Mouse (Mus musculus): ENCODE results near the gene Rabep1.
"Not testable (repeated sequence)": the region's sequence is repeated elsewhere in the genome, so short reads cannot be mapped to it uniquely, and the experiment has no call there.

Rabep1 gene

DNA sequence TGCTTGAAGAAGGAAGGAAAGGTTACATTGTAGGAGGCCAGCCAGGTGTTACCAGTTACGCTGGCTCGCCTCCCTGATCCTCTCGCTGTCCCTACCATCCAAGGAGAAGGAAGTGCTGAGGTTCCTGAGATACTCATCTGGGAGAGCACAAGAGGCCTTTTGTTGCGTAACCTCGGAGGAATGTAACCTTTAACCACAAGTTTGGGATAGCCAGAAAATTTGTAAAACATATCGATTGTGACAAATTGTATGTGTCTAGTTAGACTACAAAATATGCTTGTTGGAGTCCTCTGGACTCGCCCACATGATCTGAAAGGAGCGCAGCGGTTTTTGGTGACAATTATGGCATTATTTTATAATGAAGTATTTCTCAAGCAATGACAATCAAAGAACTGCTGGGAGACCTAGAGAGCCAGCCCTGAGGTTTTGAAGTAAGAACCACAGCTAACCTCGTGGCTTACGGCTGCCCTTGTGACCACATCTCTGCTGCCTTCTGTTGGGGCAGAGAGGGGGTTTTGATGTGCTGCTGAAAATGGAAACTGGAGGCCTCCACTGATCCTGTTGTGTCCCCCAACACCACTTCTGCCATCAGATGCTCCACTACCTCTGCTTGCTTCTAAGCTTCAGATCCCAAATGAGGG, 15.5 kb upstream of the Rabep1 start:
- no peak for DNase-seq (ENCODE audit: extremely low spot score, low read depth, low spot score)

GRCm38 (mm10) chr11:70831201-70831600, 13.4 kb upstream of the Rabep1 start:
- no peak for DNase-seq (ENCODE audit: extremely low spot score, low read depth, low spot score)

- no peak for DNase-seq (ENCODE audit: extremely low spot score, low read depth, low spot score)
Observed at GRCm38 (mm10) chr11:70833408-70833807, 11.2 kb upstream of the Rabep1 start.

GRCm38 (mm10) chr11:70833831-70834230, 10.7 kb upstream of the Rabep1 start:
- DNase-seq (ENCODE audit: extremely low spot score, low read depth, low spot score): no peak

DNA sequence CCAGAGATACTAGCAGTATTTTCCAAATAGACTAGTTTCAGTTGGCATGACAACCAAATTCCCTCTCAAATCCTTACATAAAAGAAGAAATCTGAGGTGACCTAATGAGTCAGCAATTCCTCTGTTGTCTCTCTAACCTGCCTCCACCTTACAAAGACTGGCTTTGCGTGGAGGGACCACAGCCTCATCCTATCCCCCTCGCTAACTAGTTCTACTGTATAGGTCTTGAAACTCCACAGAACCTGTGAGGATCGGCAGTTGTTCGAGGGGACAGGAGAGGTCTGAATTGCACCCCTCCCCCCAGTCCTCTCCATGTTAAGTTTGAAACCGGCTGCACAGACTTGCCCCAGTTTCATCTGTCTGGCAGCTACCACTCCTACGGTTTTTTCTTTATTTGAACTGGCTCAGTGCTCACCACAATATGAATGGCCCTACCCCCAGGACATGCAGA, 9.2 kb upstream of the Rabep1 start:
- no peak for DNase-seq (ENCODE audit: extremely low spot score, low read depth, low spot score)

GRCm38 (mm10) chr11:70837031-70837430, 7.5 kb upstream of the Rabep1 start:
- no peak for DNase-seq (ENCODE audit: extremely low spot score, low read depth, low spot score)

DNA sequence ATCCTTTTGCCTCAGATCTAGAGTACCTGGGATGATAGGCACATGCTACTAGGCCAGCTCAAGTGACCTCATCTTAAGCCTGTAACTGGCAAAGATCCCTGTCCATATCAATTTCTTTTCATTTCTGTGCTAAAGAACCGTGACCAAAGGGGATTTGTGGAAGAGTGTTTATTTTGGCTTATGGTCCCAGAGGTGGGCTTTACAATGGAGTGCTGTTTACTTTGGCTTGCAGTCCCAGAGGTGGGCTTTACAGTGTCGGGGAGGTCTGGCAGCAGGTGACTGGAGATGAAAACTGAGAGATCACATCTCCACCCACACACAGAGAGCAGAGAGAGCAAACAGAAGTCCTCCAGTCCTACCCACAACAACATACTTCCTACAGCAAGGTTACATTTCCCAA, 6.0 kb upstream of the Rabep1 start:
- no peak for DNase-seq (ENCODE audit: extremely low spot score, low read depth, low spot score)

- no peak for DNase-seq (ENCODE audit: extremely low spot score, low read depth, low spot score)
Observed at GRCm38 (mm10) chr11:70842983-70843382, 1.6 kb upstream of the Rabep1 start.

DNA sequence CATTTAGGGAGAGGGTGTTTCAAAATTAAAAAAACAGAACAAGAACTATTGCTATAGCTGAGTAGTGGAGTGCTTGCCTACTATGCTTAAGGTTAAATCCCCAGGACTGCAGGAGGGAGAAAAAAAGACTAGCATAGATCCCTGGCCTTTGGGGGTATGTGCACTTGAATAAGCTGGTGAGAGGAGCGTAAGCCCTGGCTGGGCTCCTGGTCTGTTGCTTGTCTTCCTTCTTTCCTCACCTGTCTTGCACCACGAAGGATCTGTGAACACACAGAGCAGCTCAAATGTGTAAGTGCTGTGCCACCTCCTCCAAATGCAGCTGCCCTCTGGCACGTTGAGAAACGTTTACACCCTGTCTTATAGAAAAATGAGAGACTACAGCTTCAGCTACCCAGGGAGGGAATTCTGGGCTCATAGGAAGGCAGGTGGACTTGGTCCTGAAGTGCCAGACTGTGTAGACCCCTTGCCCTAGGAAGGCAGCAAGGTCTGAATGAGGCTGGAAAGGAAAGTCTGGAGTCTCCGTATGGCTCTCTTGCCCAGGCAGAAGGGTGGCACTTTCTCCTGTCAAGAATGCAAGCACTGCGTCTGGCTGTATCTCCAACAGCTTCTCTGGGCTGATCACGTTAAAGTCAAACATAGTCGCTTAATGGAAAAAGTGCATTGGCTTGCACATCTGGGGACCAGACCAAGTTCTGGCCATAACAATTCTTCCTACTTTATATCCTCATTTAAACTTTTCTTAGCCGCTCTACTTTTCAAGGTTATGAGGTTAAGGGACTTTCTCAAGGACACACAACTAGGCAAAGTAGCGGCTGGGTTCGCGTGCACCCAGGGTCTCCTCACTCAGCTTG, 652 bp upstream of the Rabep1 start:
- peak; percentile 33 for DNase-seq (ENCODE audit: extremely low spot score, low read depth, low spot score)

DNA sequence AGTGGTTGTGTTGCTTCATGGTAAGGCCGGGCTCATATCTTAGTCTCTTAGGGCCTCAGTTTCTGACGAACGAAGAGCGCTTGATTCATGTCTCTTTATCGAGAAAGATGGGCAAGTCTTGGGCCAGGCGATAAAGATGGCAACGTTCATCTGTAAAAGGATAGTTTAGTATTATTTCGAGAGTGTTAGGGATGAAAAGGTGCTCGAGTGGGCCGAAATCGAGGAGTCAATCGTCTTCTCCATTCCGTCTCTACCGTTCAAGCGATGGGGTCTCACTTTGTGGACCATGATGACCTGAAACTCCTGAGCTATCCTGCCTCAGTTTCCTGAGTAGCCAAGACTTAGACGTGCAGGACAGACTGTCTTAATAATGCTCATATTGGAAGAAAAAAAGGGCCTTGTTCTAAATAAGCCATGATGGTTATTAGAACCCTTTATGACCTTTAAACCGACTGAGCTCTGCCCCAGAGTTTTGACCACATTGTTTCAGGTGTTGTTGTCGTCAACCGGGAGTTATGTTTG, 940 bp downstream of the Rabep1 start:
- DNase-seq (ENCODE audit: extremely low spot score, low read depth, low spot score): no peak

- no peak for DNase-seq (ENCODE audit: extremely low spot score, low read depth, low spot score)
Observed at GRCm38 (mm10) chr11:70846029-70846428, 1.5 kb downstream of the Rabep1 start.

GRCm38 (mm10) chr11:70860371-70860770, 15.8 kb downstream of the Rabep1 start:
- DNase-seq (ENCODE audit: extremely low spot score, low read depth, low spot score): no peak

GRCm38 (mm10) chr11:70863204-70863603, 18.6 kb downstream of the Rabep1 start:
- DNase-seq (ENCODE audit: extremely low spot score, low read depth, low spot score): not testable (repeated sequence)

DNA sequence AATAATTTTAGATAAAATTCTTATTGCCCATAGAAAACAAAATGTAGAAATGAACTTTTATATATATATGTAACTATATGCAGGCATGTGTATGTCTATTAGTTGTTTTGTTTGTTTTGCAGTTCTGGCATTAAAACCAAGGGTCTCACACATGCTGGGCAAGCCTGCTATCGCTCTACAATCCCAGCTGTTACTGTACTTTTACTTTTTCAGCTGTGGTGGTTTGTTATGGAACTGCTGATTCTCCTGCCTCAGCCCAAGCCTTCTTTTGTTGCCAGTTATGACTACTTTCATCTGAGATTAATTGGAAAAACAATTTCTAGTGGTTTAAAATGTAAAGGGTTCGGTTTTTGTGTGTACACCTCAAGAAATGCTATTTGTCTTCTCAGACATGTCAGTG, 20.6 kb downstream of the Rabep1 start:
- DNase-seq (ENCODE audit: extremely low spot score, low read depth, low spot score): no peak

DNA sequence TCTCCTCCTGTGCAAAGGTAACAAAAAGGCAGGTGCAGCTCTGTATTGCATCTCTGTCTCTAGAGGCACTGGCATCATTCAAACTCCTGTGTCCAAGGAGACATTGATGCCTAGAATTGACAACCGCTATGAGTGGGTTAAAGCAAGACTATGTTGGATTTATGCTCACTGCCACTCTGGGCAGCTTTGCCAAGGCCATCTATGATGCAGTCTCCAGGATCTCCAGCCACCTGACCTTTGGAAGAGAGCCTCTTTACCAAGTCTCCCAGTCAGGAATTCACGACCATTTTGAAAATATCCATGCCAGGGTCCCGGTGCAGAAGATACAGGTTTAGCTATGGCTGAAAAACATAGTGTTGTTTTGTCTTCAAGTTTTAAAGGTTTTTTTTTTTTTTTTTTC, 24.7 kb downstream of the Rabep1 start:
- no peak for DNase-seq (ENCODE audit: extremely low spot score, low read depth, low spot score)

- no peak for DNase-seq (ENCODE audit: extremely low spot score, low read depth, low spot score)
Observed at GRCm38 (mm10) chr11:70869811-70870210, 25.2 kb downstream of the Rabep1 start.

DNA sequence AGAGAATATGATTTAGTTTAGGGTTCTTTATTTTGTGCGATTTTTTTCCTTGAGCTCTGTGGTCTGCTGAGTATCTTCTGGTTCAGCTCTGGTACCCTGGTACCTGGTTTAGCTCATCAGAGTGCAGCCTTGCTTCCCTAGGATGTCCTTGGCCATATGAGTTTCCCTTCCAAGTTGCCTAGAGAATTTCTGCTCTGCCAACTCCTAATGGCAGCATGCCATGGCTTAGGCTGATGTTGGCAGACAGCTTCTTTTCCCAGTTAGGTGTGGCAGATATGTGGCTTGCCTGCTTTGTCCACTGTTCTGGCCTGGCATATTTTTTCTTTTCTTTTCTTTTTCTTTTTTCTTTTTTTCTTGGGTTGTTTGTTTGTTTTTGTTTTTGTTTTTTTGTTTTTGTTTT, 25.8 kb downstream of the Rabep1 start:
- DNase-seq (ENCODE audit: extremely low spot score, low read depth, low spot score): no peak

DNA sequence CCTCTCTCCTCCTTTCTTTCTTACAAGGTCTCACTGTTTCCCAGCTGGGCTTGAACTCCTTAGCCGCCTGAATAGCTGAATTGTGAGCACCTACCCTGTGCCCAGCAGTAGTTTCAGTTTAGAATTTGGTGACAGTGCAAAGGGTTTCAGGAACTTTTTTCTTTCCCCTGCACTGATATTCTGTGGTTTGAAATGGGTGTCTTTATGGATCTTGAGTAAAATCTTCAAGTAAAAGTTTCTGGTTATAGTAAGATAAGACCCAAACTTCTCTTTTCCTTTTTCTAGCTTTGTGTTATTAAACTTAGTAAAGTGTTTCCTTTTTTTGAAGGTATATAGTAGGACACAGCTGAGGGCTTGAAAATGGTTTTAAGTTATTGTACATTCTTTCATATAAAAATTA, 26.5 kb downstream of the Rabep1 start:
- DNase-seq (ENCODE audit: extremely low spot score, low read depth, low spot score): no peak

GRCm38 (mm10) chr11:70871766-70872330, 27.3 kb downstream of the Rabep1 start:
- DNase-seq (ENCODE audit: extremely low spot score, low read depth, low spot score): no peak

GRCm38 (mm10) chr11:70873846-70874613, 29.5 kb downstream of the Rabep1 start:
- no peak for DNase-seq (ENCODE audit: extremely low spot score, low read depth, low spot score)

DNA sequence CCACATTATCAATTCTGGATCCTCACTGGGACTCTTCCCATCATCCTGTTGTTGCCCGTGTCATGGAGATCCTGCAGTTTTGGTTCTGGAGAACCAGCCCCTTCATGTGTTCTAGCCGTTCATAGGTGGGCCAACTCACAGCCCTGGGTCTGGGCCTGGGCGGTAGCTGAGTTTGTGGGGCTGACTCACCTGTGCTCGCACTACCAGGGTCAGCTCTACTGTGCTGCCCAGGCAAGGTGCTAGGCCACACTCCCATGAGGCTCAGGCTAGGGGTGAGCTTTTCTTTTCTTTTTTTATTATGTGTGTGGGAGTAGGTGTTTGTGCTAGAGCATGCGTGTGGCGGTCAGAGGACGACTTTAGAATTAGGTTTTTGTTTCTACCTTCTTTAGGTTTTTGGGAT, 33.1 kb downstream of the Rabep1 start:
- no peak for DNase-seq (ENCODE audit: extremely low spot score, low read depth, low spot score)

Data from hindlimb bud, embryonic 11.5 days (tissue).